Mouse (Mus musculus) 3T3-L1 (cell line): ENCODE data around the gene Nnmt.

Source experiments
- DNase-seq: peaks from one replicate; pipeline ENCODE4 v3.0.0-alpha.2; 2015; ENCODE audit warnings: low read depth, low spot score

Nnmt gene

GRCm38 (mm10) chr9:48604939-48605598 is at the start of gene Nnmt:
Gene Nnmt (minus strand): TSS chr9:48605153.
- DNase-seq = peak; percentile 84

GRCm38 (mm10) chr9:48654730-48655129 is 49.8 kb upstream of the Nnmt start:
- DNase-seq = no peak

- no peak for DNase-seq
Observed at GRCm38 (mm10) chr9:48653399-48654070, 48.6 kb upstream of the Nnmt start.

- no peak for DNase-seq
Observed at GRCm38 (mm10) chr9:48652026-48652425, 47.1 kb upstream of the Nnmt start.

- no peak for DNase-seq
Observed at GRCm38 (mm10) chr9:48650846-48651245, 45.9 kb upstream of the Nnmt start.

- no peak for DNase-seq
Observed at GRCm38 (mm10) chr9:48649851-48650685, 45.1 kb upstream of the Nnmt start.

GRCm38 (mm10) chr9:48649098-48649766 is 44.3 kb upstream of the Nnmt start:
- DNase-seq = no peak

GRCm38 (mm10) chr9:48648285-48649097 is 43.5 kb upstream of the Nnmt start:
- DNase-seq = no peak

- no peak for DNase-seq
Observed at GRCm38 (mm10) chr9:48647648-48648284, 42.8 kb upstream of the Nnmt start.

- DNase-seq = no peak
Observed at GRCm38 (mm10) chr9:48646781-48647647, 42.1 kb upstream of the Nnmt start.

- peak; percentile 76 for DNase-seq
Observed at GRCm38 (mm10) chr9:48646251-48646650, 41.3 kb upstream of the Nnmt start.

GRCm38 (mm10) chr9:48645648-48646126 is 40.7 kb upstream of the Nnmt start:
- no peak for DNase-seq

- peak; percentile 52 for DNase-seq
Observed at GRCm38 (mm10) chr9:48644926-48645647, 40.1 kb upstream of the Nnmt start.

- DNase-seq = no peak
Observed at GRCm38 (mm10) chr9:48644376-48644775, 39.4 kb upstream of the Nnmt start.

- no peak for DNase-seq
Observed at GRCm38 (mm10) chr9:48641636-48642035, 36.7 kb upstream of the Nnmt start.

GRCm38 (mm10) chr9:48640881-48641280 is 35.9 kb upstream of the Nnmt start:
- DNase-seq = no peak

GRCm38 (mm10) chr9:48638176-48638803 is 33.3 kb upstream of the Nnmt start:
- DNase-seq = no peak

GRCm38 (mm10) chr9:48637161-48637560 is 32.2 kb upstream of the Nnmt start:
- no peak for DNase-seq
